Mouse (Mus musculus): ENCODE measurements at regions not wholly inside any gene's neighbourhood (a gene's known extent, or its start where the extent isn't known, plus 50 kb on each side); places are given as distances from the start of the nearest gene placed in this dataset.

- H3K27ac ChIP-seq: no peak overlapping the region
- no peak overlapping the region for H3K9ac ChIP-seq
- ATAC-seq: no peak
- no peaks in the 10 kb centered on the region for H3K9me3 ChIP-seq (replicated peaks)
- H3K27me3 ChIP-seq: no peaks in the 10 kb centered on the region
- H3K36me3 ChIP-seq (ENCODE audit: poor library complexity, severe bottlenecking): no peaks in the 10 kb centered on the region
- WGBS: 79% methylated on average over 1 of the region's 1 CpGs
- H3K4me2 ChIP-seq: no peak overlapping the region
- no peak overlapping the region for H3K4me3 ChIP-seq
- no peaks in the 10 kb centered on the region for H3K4me1 ChIP-seq
Observed at GRCm38 (mm10) chr1:152273430-152273829, 113.1 kb downstream of the Tsen15 start.

DNA sequence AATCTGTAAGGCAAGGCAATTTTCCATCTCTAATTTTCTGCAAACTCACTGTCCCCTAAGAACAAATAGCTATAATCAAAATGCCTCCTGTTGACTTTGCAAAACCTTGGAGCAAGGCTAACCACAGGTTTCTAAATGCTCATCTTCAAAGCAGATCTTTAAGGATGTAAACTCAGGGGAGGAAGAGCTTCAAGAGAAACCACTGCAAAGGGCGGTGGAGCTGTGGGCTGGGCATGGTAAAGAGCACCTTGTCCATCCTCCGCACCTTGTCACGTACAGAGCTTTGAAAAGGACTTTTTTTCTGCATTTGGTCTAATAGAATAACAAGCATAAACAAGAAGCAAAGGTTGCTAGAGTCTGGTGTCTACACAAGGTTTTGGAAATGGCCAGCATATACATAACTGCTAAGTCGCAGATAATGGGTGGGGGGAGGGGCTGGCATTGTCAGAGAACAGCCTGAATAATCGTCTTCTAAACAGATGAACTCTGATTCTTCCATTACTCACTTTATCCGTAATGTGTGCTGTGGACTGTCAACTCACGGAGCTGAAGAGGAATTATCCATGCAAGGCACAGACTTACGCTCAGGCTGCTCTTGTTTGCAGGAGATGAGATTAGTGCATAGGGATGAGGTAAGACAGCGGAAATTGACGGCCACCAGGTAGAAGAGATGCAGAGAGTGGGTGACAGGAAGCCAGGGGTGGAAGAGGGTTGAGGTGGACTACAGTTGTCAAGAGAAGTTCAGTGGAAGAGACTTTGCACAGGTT lies 116.4 kb downstream of the Tsen15 start:
- H3K27me3 ChIP-seq: no peaks in the 10 kb centered on the region
- no peaks in the 10 kb centered on the region for H3K36me3 ChIP-seq (ENCODE audit: poor library complexity, severe bottlenecking)
- WGBS: 68% methylated on average over 10 of the region's 10 CpGs
- H3K9ac ChIP-seq: no peak overlapping the region
- no peak for ATAC-seq
- no peak overlapping the region for H3K4me2 ChIP-seq
- H3K27ac ChIP-seq: no peak overlapping the region
- H3K9me3 ChIP-seq (replicated peaks): no peaks in the 10 kb centered on the region
- no peak overlapping the region for H3K4me3 ChIP-seq
- H3K4me1 ChIP-seq: no peaks in the 10 kb centered on the region

DNA sequence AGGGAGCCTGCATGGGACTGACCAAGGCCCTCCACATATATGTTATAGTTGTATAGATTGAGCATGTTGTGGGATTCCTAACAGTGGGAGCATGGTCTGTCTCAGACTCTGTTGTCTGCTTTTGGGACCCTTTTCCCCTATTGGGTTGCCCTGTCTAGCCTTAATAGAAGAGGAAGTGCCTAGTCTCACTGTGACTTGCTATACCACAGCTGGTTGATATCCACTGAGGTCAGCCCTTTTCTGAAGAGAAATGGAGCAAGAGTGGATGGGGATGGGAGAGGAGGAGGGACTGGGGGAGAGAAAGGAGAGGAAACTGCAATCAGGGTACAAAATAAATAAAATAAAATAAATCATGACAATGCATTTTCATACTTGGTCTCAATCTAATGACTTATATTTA lies 120.1 kb downstream of the Tsen15 start:
- no peak overlapping the region for H3K4me2 ChIP-seq
- no peaks in the 10 kb centered on the region for H3K27me3 ChIP-seq
- H3K27ac ChIP-seq: no peak overlapping the region
- no peak overlapping the region for H3K4me3 ChIP-seq
- H3K4me1 ChIP-seq: no peaks in the 10 kb centered on the region
- no peaks in the 10 kb centered on the region for H3K36me3 ChIP-seq (ENCODE audit: poor library complexity, severe bottlenecking)
- H3K9ac ChIP-seq: no peak overlapping the region
- no peaks in the 10 kb centered on the region for H3K9me3 ChIP-seq (replicated peaks)
- no peak for ATAC-seq

- H3K9me3 ChIP-seq (replicated peaks): no peaks in the 10 kb centered on the region
- no peaks in the 10 kb centered on the region for H3K27me3 ChIP-seq
- no peaks in the 10 kb centered on the region for H3K4me1 ChIP-seq
- H3K4me3 ChIP-seq: no peak overlapping the region
- 89% methylated on average over 6 of the region's 6 CpGs for WGBS
- no peak overlapping the region for H3K9ac ChIP-seq
- no peaks in the 10 kb centered on the region for H3K36me3 ChIP-seq (ENCODE audit: poor library complexity, severe bottlenecking)
- no peak overlapping the region for H3K27ac ChIP-seq
- no peak for ATAC-seq
- no peak overlapping the region for H3K4me2 ChIP-seq
Observed at GRCm38 (mm10) chr1:152264981-152265380, 121.5 kb downstream of the Tsen15 start.

DNA sequence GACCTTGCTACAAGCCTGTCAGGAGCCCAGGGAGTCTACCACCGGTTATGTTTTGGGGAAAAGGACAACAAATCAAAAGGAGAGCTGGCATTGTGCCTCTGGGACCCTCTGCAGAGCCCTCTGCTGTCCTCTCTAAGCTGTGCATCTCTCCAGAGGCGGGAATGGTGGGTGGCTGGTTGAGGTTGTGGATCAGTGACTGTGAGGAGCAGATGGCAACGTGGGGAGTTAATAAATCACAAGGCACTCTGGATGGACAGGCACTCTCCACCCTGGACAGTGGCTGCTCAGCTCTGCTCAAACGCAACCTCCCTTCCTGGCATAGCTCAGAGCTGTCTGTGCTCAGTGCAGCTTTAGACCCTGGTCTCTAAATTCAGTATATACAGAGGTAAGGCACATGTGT lies 125.0 kb downstream of the Tsen15 start:
- H3K4me2 ChIP-seq: no peak overlapping the region
- H3K4me1 ChIP-seq: no peaks in the 10 kb centered on the region
- ATAC-seq: no peak
- H3K36me3 ChIP-seq (ENCODE audit: poor library complexity, severe bottlenecking): no peaks in the 10 kb centered on the region
- WGBS: 33% methylated on average over 4 of the region's 4 CpGs
- H3K27me3 ChIP-seq: no peaks in the 10 kb centered on the region
- H3K9ac ChIP-seq: no peak overlapping the region
- H3K4me3 ChIP-seq: no peak overlapping the region
- H3K9me3 ChIP-seq (replicated peaks): no peaks in the 10 kb centered on the region
- no peak overlapping the region for H3K27ac ChIP-seq

GRCm38 (mm10) chr1:152260950-152261349 lies 125.5 kb downstream of the Tsen15 start:
- no peaks in the 10 kb centered on the region for H3K4me1 ChIP-seq
- H3K9ac ChIP-seq: no peak overlapping the region
- no peak overlapping the region for H3K4me2 ChIP-seq
- no peaks in the 10 kb centered on the region for H3K27me3 ChIP-seq
- no peak overlapping the region for H3K4me3 ChIP-seq
- no peaks in the 10 kb centered on the region for H3K36me3 ChIP-seq (ENCODE audit: poor library complexity, severe bottlenecking)
- H3K27ac ChIP-seq: no peak overlapping the region
- 90% methylated on average over 1 of the region's 1 CpGs for WGBS
- no peak for ATAC-seq
- no peaks in the 10 kb centered on the region for H3K9me3 ChIP-seq (replicated peaks)

- no peaks in the 10 kb centered on the region for H3K4me1 ChIP-seq
- H3K27ac ChIP-seq: no peak overlapping the region
- no peak overlapping the region for H3K4me3 ChIP-seq
- H3K27me3 ChIP-seq: no peaks in the 10 kb centered on the region
- ATAC-seq: no peak
- no peaks in the 10 kb centered on the region for H3K9me3 ChIP-seq (replicated peaks)
- H3K9ac ChIP-seq: no peak overlapping the region
- no peak overlapping the region for H3K4me2 ChIP-seq
- H3K36me3 ChIP-seq (ENCODE audit: poor library complexity, severe bottlenecking): no peaks in the 10 kb centered on the region
- WGBS: 75% methylated on average over 12 of the region's 12 CpGs
Observed at GRCm38 (mm10) chr1:152258258-152258657, 128.2 kb downstream of the Tsen15 start.

DNA sequence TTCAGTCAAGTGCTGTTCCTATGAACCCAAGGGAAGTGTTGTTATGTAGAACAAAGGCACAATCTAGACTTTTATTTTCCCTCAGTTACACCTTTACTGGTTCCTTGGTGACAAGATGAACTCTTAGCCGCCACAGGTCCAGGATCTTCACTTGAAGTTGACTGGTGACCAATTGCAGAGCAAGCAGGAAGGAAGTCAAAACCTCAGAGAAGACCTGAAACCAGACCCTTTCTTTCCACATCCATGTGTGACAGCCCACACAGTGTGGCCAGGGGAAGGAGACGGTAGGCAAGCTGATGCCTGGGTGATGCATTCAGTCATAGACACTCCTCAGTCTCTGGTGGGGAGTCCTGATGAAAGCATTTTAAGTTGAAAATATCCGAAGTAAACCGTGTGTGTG lies 132.6 kb downstream of the Tsen15 start:
- WGBS: 83% methylated on average over 4 of the region's 4 CpGs
- Histone ChIP-seq H3K27me3 (no peaks in the 10 kb centered on the region), H3K9ac (no peak overlapping the region), H3K4me2 (no peak overlapping the region), H3K4me1 (no peaks in the 10 kb centered on the region), H3K36me3 (ENCODE audit: poor library complexity, severe bottlenecking) (no peaks in the 10 kb centered on the region), H3K4me3 (no peak overlapping the region), H3K9me3 (replicated peaks) (no peaks in the 10 kb centered on the region), H3K27ac (no peak overlapping the region)
- no peak for ATAC-seq

GRCm38 (mm10) chr1:152253486-152253885 lies 133.0 kb downstream of the Tsen15 start:
- no peaks in the 10 kb centered on the region for H3K9me3 ChIP-seq (replicated peaks)
- no peaks in the 10 kb centered on the region for H3K4me1 ChIP-seq
- H3K27ac ChIP-seq: no peak overlapping the region
- no peak overlapping the region for H3K4me2 ChIP-seq
- no peak overlapping the region for H3K9ac ChIP-seq
- 71% methylated on average over 4 of the region's 4 CpGs for WGBS
- ATAC-seq: no peak
- no peak overlapping the region for H3K4me3 ChIP-seq
- H3K36me3 ChIP-seq (ENCODE audit: poor library complexity, severe bottlenecking): no peaks in the 10 kb centered on the region
- no peaks in the 10 kb centered on the region for H3K27me3 ChIP-seq

- H3K27ac ChIP-seq: no peak overlapping the region
Observed at GRCm38 (mm10) chr1:152252658-152253267, 133.7 kb downstream of the Tsen15 start.

GRCm38 (mm10) chr1:152241026-152241425 lies 145.5 kb downstream of the Tsen15 start:
- H3K27me3 ChIP-seq: no peaks in the 10 kb centered on the region
- no peaks in the 10 kb centered on the region for H3K36me3 ChIP-seq (ENCODE audit: poor library complexity, severe bottlenecking)
- H3K9me3 ChIP-seq (replicated peaks): no peaks in the 10 kb centered on the region
- no peak overlapping the region for H3K4me3 ChIP-seq
- H3K27ac ChIP-seq: no peak overlapping the region
- no peak overlapping the region for H3K4me2 ChIP-seq
- H3K9ac ChIP-seq: no peak overlapping the region
- 94% methylated on average over 9 of the region's 9 CpGs for WGBS
- no peaks in the 10 kb centered on the region for H3K4me1 ChIP-seq
- ATAC-seq: no peak

More at GRCm38 (mm10) chr1:152252658-152253267, 133.7 kb downstream of the Tsen15 start:
- Histone ChIP-seq H3K4me3 (no peak overlapping the region), H3K9me3 (replicated peaks) (no peaks in the 10 kb centered on the region), H3K9ac (no peak overlapping the region), H3K36me3 (ENCODE audit: poor library complexity, severe bottlenecking) (no peaks in the 10 kb centered on the region), H3K27me3 (no peaks in the 10 kb centered on the region), H3K4me1 (no peaks in the 10 kb centered on the region), H3K4me2 (no peak overlapping the region)
- 69% methylated on average over 9 of the region's 9 CpGs for WGBS
- no peak; the same call in 1 of the 2 replicates for ATAC-seq

DNA sequence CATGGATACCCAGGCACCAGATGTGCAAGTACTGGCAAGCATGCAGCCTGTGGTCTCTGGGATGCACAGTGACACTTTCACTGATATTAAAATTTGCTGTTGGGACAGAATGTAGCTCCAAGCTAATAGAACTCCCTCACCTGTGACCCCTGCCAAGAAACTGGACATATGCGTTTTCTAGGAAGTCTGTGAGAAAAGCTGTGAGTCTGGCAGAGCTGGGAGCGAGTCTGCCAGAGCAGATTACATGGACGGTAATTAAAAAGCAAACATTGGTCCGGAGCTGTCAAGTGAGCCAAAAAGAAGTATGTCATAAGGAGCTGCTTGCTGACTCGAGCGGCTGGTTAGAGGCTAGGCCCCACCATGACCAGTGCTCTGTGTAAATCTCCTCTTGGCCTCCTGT lies 147.1 kb downstream of the Tsen15 start:
- WGBS: 81% methylated on average over 6 of the region's 6 CpGs
- Histone ChIP-seq H3K4me1 (no peaks in the 10 kb centered on the region), H3K27me3 (no peaks in the 10 kb centered on the region), H3K36me3 (ENCODE audit: poor library complexity, severe bottlenecking) (no peaks in the 10 kb centered on the region), H3K4me3 (no peak overlapping the region), H3K4me2 (no peak overlapping the region), H3K9ac (no peak overlapping the region), H3K9me3 (replicated peaks) (no peaks in the 10 kb centered on the region), H3K27ac (no peak overlapping the region)
- no peak for ATAC-seq
